Mouse (Mus musculus): ENCODE results near the gene Rpl36. TPM values are rescaled to one million over a fixed set of nuclear protein-coding genes. Genes with fewer than 3 reads are reported as not detected.

The Rpl36 gene
- total and polyA plus RNA-seq, 3 experiments = 2,385 to 3,914 TPM; not detected in 1

DNA sequence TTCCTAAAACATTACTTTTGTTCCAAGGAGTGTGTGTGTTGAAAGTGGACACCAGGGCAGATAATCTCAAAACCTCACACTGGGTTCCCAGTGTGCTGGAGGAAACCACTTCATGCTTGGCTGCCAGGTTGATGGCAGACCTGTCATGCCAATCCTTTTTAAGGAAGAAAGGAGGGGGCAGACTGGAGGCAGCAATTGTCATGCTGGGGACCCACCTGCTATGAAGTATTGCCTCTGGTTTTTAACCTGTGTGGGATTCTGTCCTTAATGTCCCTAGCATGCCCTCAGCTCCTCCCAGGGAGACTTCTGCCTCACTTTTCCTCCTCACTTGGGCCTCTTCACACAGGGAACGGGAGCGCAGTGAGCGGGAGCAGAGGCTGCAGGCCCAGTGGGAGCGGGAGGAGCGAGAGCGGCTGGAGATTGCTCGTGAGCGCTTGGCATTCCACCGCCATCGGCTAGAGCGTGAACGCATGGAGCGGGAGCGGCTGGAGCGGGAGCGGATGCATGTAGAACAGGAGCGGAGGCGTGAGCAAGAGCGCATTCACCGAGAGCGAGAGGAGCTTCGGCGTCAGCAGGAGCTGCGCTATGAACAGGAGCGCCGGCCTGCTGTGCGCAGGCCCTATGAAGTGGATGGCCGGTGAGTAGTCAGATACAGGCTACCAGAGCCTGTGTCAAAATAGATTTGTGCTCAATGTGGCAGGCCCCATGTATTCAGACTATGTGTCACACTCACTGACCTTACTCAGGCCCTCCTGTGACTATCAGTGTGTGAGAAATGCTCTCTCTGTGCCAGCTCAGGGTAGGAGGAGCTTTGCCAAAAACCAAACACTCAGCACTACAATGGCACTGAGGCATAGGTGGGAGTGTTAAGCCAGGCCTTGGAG, 9.8 kb upstream of the Rpl36 start:
- Histone ChIP-seq H3K9me3 (replicated peaks; ENCODE audit: insufficient read depth, low read length) (no peaks in the 10 kb centered on the region), H3K9ac (ENCODE audit: control insufficient read depth, low read depth, low read length, poor library complexity, severe bottlenecking) (no peak overlapping the region), H3K4me3 (ENCODE audit: control insufficient read depth in 1 of 2, insufficient read depth in 1 of 2, low read depth in 2 of 2, low read length in 2 of 2) (no peak overlapping the region), H3K36me3 (ENCODE audit: control insufficient read depth in 1 of 2, insufficient read depth in 2 of 2, low read length in 2 of 2) (peaks cover 3 to 21% of the 10 kb centered on the region in 2 experiments), H3K79me2 (ENCODE audit: control insufficient read depth, insufficient read depth, low read length, poor library complexity) (peaks cover 7% of the 10 kb centered on the region), H3K4me1 (ENCODE audit: control insufficient read depth in 1 of 2, insufficient read depth in 2 of 2, low read length in 2 of 2) (no peaks in the 10 kb centered on the region; a peak in 1 of 4 replicates), H3K27me3 (ENCODE audit: control insufficient read depth in 1 of 2, insufficient read depth in 2 of 2, low read length in 2 of 2) (no peaks in the 10 kb centered on the region), H3K27ac (ENCODE audit: control insufficient read depth, low read depth, low read length) (no peak overlapping the region)
- TF ChIP-seq POLR2A (IDR thresholded peaks at IDR 0.05; ENCODE audit: control insufficient read depth in 1 of 2, insufficient read depth in 1 of 2, low read depth in 1 of 2, low read length in 2 of 2, poor library complexity in 1 of 2) (0 out of 4 replicates have a peak, but pooled peaks of 1 of the 2 experiments have one; percentile 23), POLR2AphosphoS2 (IDR thresholded peaks at IDR 0.05; ENCODE audit: low read length) (0 out of 2 replicates have a peak, but pooled peaks have one; percentile 1), SMC3 (IDR thresholded peaks at IDR 0.05; ENCODE audit: low read depth, low read length) (no peak)
- DNase-seq (ENCODE audit: low read depth, low spot score) = no peak

DNA sequence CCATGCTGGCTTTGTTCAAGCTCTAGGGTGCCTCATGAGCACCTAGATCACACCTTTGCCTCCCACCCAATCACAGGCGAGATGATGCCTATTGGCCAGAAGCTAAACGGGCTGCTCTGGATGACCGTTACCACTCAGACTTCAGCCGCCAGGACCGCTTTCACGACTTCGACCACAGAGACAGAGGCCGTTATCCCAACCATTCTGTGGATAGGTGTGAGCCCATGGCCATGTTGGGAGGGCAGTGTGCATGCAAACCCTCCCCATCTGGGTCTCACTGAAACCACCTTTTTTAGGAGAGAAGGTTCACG, 9.2 kb upstream of the Rpl36 start:
- peak; percentile 29; the same call in 1 of the 2 replicates for TF ChIP-seq ZMIZ1 (IDR thresholded peaks at IDR 0.05; ENCODE audit: low read depth, low read length)
- TF ChIP-seq USF2 (IDR thresholded peaks at IDR 0.05; ENCODE audit: borderline replicate concordance in 1 of 2, insufficient read depth in 1 of 2, low read depth in 1 of 2, low read length in 2 of 2) = no peak
- TF ChIP-seq MAX (IDR thresholded peaks at IDR 0.05; ENCODE audit: low read length) = no peak
- Histone ChIP-seq H3K27me3 (ENCODE audit: control insufficient read depth in 1 of 2, insufficient read depth in 2 of 2, low read length in 2 of 2) (no peaks in the 10 kb centered on the region), H3K4me1 (ENCODE audit: control insufficient read depth in 1 of 2, insufficient read depth in 2 of 2, low read length in 2 of 2) (no peaks in the 10 kb centered on the region; a peak in 1 of 4 replicates), H3K27ac (ENCODE audit: control insufficient read depth, low read depth, low read length) (no peak overlapping the region), H3K79me2 (ENCODE audit: control insufficient read depth, insufficient read depth, low read length, poor library complexity) (peaks cover 13% of the 10 kb centered on the region), H3K9me3 (replicated peaks; ENCODE audit: insufficient read depth, low read length) (no peaks in the 10 kb centered on the region), H3K4me3 (ENCODE audit: control insufficient read depth in 1 of 2, insufficient read depth in 1 of 2, low read depth in 2 of 2, low read length in 2 of 2) (no peak overlapping the region), H3K36me3 (ENCODE audit: control insufficient read depth in 1 of 2, insufficient read depth in 2 of 2, low read length in 2 of 2) (peaks cover 4 to 21% of the 10 kb centered on the region in 2 experiments), H3K9ac (ENCODE audit: control insufficient read depth, low read depth, low read length, poor library complexity, severe bottlenecking) (no peak overlapping the region)
- no peak for DNase-seq (ENCODE audit: low read depth, low spot score)

DNA sequence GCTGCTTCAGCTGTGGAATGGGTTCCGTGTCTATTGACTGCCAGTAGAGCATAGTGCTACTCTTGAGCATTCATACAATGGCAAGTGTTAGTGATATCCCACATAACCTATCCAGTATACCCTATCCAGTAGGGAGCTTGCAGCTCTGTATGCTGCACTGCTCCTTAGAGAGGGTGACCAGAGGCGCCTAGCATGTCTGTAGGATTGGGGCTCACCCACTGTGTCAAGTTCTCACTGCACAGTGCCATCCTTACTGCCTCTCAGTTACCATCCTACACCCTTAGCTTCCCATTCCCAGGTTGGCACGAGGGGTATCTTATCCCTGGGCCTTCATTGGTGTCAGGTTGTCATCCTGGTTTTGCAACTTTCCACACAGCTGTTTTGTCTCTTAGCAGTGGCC, 8.8 kb upstream of the Rpl36 start:
- Histone ChIP-seq H3K36me3 (ENCODE audit: control insufficient read depth in 1 of 2, insufficient read depth in 2 of 2, low read length in 2 of 2) (peaks cover 4 to 19% of the 10 kb centered on the region in 2 experiments), H3K4me3 (ENCODE audit: control insufficient read depth in 1 of 2, insufficient read depth in 1 of 2, low read depth in 2 of 2, low read length in 2 of 2) (no peak overlapping the region), H3K9ac (ENCODE audit: control insufficient read depth, low read depth, low read length, poor library complexity, severe bottlenecking) (no peak overlapping the region), H3K79me2 (ENCODE audit: control insufficient read depth, insufficient read depth, low read length, poor library complexity) (peaks cover 17% of the 10 kb centered on the region), H3K9me3 (replicated peaks; ENCODE audit: insufficient read depth, low read length) (no peaks in the 10 kb centered on the region), H3K27me3 (ENCODE audit: control insufficient read depth in 1 of 2, insufficient read depth in 2 of 2, low read length in 2 of 2) (no peaks in the 10 kb centered on the region), H3K4me1 (ENCODE audit: control insufficient read depth in 1 of 2, insufficient read depth in 2 of 2, low read length in 2 of 2) (no peaks in the 10 kb centered on the region; a peak in 1 of 4 replicates), H3K27ac (ENCODE audit: control insufficient read depth, low read depth, low read length) (no peak overlapping the region)
- DNase-seq (ENCODE audit: low read depth, low spot score) = no peak
- TF ChIP-seq RAD21 (IDR thresholded peaks at IDR 0.05; ENCODE audit: low read depth, low read length) (no peak), ZNF384 (IDR thresholded peaks at IDR 0.05; ENCODE audit: low read depth, low read length) (no peak), MXI1 (IDR thresholded peaks at IDR 0.05; ENCODE audit: low read depth, low read length) (no peak), BHLHE40 (IDR thresholded peaks at IDR 0.05; ENCODE audit: borderline replicate concordance, low read depth, low read length) (no peak), POLR2AphosphoS2 (IDR thresholded peaks at IDR 0.05; ENCODE audit: low read length) (no peak; the same call in 1 of the 2 replicates), NRF1 (IDR thresholded peaks at IDR 0.05; ENCODE audit: insufficient read depth, low read depth, low read length, poor library complexity, severe bottlenecking) (no peak), MAX (IDR thresholded peaks at IDR 0.05; ENCODE audit: low read length) (no peak), MYB (IDR thresholded peaks at IDR 0.05; ENCODE audit: low read depth, low read length) (no peak), CHD2 (IDR thresholded peaks at IDR 0.05; ENCODE audit: low read length) (no peak), SMC3 (IDR thresholded peaks at IDR 0.05; ENCODE audit: low read depth, low read length) (no peak), ZMIZ1 (IDR thresholded peaks at IDR 0.05; ENCODE audit: low read depth, low read length) (no peak)

All from MEL (cell line).